Mouse (Mus musculus) forebrain, embryonic 12.5 days (tissue): ENCODE measurements around the gene Tex12. TPM values are rescaled to one million over a fixed set of nuclear protein-coding genes. Genes with fewer than 3 reads are reported as not detected.

Experiments used
- ATAC-seq: fragments of 200-750 bp; cut with Nextera tagmentation; 2 replicates; pipeline ENCODE4 v1.8.0; 2017; ENCODE audit warnings: moderate TSS enrichment; ENCODE audit not compliant: low FRiP score
- H3K27ac ChIP-seq: fragments of 300-500 bp; sonication (generic); 2 replicates; pipeline ENCODE4 v1.5.1; 2016; ENCODE audit warnings: mild to moderate bottlenecking
- H3K27me3 ChIP-seq: fragments of 300-500 bp; sonication (generic); 2 replicates; pipeline ENCODE4 v1.6.1; 2016; ENCODE audit warnings: mild to moderate bottlenecking
- H3K36me3 ChIP-seq: fragments of 300-500 bp; sonication (generic); replicated peaks from 2 replicates; pipeline ENCODE4 v1.6.1; 2016; ENCODE audit warnings: mild to moderate bottlenecking
- H3K4me1 ChIP-seq: fragments of 300-500 bp; sonication (generic); 2 replicates; pipeline ENCODE4 v1.6.1; 2016
- H3K4me2 ChIP-seq: fragments of 300-500 bp; sonication (generic); 2 replicates; pipeline ENCODE4 v1.6.1; 2016; ENCODE audit warnings: mild to moderate bottlenecking, moderate library complexity
- H3K4me3 ChIP-seq: fragments of 300-500 bp; sonication (generic); replicated peaks from 2 replicates; pipeline ENCODE4 v1.5.1; 2016; ENCODE audit warnings: mild to moderate bottlenecking
- H3K9ac ChIP-seq: fragments of 300-500 bp; sonication (generic); 2 replicates; pipeline ENCODE4 v1.6.1; 2016; ENCODE audit warnings: mild to moderate bottlenecking
- H3K9me3 ChIP-seq: fragments of 300-500 bp; sonication (generic); 2 replicates; pipeline ENCODE4 v1.6.1; 2016
- WGBS: fragments of 180-500 bp; shearing (Covaris S2); methylation state at CpG from one replicate; pipeline ENCODE4 v1.1.7; 2016; 5-methylcytosine and 5-hydroxymethylcytosine counted together
- polyA plus RNA-seq: library from polyadenylated mRNA; unstranded; fragments of >200 nt; fragmentation: Nextera tagmentation; extraction: Ambion mirVana; gene quantifications from 2 replicates; pipeline ENCODE4 v1.2.1, GENCODE M21; 2016

Gene Tex12
- polyA plus RNA-seq, 1 experiment from 2014 or later = 0.32 TPM

DNA sequence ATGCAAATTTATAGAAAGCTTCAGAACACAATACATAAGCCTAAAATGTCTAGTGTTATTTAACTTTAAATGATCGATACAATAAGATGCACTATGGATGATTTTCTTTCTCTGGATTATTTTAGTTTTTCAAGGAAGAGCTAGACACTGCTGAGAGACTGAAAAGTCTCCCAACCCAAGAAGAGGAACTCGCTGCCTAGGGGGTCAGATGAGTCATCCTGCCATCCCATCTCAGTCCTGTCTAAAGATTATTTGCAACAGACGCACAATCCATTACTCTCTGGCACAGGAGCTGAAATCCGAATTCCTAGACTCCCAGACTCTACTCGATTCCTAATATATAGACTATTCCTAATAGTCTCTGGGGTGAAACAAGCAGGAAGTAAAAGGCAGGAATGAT lies 8.9 kb downstream of the Tex12 start:
- ATAC-seq = no peak
- no peaks in the 10 kb centered on the region for H3K9me3 ChIP-seq
- no peak overlapping the region for H3K9ac ChIP-seq
- no peak overlapping the region for H3K4me3 ChIP-seq
- H3K4me1 ChIP-seq = peaks cover 16% of the 10 kb centered on the region
- WGBS = 85% methylated on average over 5 of the region's 5 CpGs
- H3K27me3 ChIP-seq = no peaks in the 10 kb centered on the region
- H3K27ac ChIP-seq = no peak overlapping the region
- no peak overlapping the region for H3K4me2 ChIP-seq
- no peaks in the 10 kb centered on the region for H3K36me3 ChIP-seq

GRCm38 (mm10) chr9:50548936-50549335 lies 12.2 kb downstream of the Tex12 start:
- no peak overlapping the region for H3K27ac ChIP-seq
- no peak overlapping the region for H3K9ac ChIP-seq
- H3K36me3 ChIP-seq = no peaks in the 10 kb centered on the region
- H3K27me3 ChIP-seq = no peaks in the 10 kb centered on the region
- 86% methylated on average over 4 of the region's 4 CpGs for WGBS
- H3K4me2 ChIP-seq = no peak overlapping the region
- no peak overlapping the region for H3K4me3 ChIP-seq
- peaks cover 4% of the 10 kb centered on the region for H3K4me1 ChIP-seq
- H3K9me3 ChIP-seq = no peaks in the 10 kb centered on the region
- ATAC-seq = no peak

DNA sequence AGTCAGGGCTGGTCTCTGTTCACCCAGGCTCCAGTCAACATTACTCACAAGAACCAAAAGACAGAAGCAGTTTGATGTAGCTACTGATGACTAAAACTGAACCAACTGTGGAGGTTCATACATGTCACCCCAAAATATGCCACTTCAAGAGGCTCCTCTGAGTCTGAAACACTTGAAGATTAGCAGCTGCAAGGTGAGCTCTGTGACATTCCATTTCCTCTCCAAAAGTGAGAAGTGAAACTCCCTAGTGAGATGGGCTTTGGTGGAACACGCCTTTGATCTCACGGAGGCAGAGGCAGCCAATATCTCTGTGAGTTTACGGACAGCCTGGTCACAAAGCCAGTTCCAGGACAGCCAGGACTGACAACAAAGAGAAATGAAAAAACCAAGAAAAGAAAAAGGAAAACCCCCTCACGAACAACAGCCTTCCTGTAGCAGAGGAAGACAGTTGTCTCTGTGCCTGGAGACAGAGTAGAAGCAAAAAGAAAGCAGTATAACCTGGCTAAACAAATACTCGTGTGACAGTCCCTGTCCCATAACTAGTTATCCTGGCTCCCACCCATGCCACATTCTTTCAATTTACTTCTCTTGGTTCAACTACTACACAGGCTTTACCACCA lies 13.2 kb downstream of the Tex12 start:
- H3K9ac ChIP-seq = no peak overlapping the region
- H3K4me2 ChIP-seq = no peak overlapping the region
- H3K27me3 ChIP-seq = no peaks in the 10 kb centered on the region
- H3K4me3 ChIP-seq = no peak overlapping the region
- WGBS = 65% methylated on average over 5 of the region's 5 CpGs
- H3K36me3 ChIP-seq = no peaks in the 10 kb centered on the region
- no peaks in the 10 kb centered on the region for H3K4me1 ChIP-seq
- H3K9me3 ChIP-seq = no peaks in the 10 kb centered on the region
- no peak for ATAC-seq
- no peak overlapping the region for H3K27ac ChIP-seq

- Histone ChIP-seq H3K9ac (no peak overlapping the region), H3K27me3 (no peaks in the 10 kb centered on the region), H3K36me3 (no peaks in the 10 kb centered on the region), H3K4me3 (no peak overlapping the region), H3K4me2 (no peak overlapping the region), H3K9me3 (no peaks in the 10 kb centered on the region), H3K27ac (no peak overlapping the region), H3K4me1 (peaks cover 3% of the 10 kb centered on the region; the same call in 1 of the 2 replicates)
- 73% methylated on average over 9 of the region's 9 CpGs for WGBS
- no peak for ATAC-seq
Measured at GRCm38 (mm10) chr9:50542401-50542800, 18.7 kb downstream of the Tex12 start.

DNA sequence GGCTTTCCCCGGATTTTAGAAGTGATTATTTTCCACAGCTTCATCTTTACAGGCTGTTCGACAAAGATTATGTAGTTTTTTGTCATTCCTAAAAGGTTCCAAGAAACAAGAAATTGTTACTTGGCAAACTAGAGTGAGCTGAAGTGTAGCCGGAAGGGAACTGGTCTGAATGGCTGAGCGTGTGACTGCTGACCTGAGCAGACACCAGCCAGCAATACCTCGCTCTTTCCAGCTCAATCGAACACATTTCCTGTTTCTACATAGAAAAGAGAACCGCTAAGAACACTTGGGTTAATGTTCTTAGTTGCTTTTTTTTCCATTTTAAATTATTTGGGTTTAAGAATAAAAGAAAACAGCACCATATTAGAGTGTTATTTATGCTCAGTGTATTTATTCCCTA lies 21.0 kb downstream of the Tex12 start:
- Histone ChIP-seq H3K27ac (0 out of 2 replicates have a peak overlapping the region, but pooled peaks have one; percentile 27), H3K36me3 (no peaks in the 10 kb centered on the region), H3K9me3 (no peaks in the 10 kb centered on the region), H3K9ac (no peak overlapping the region), H3K4me1 (peaks cover 3% of the 10 kb centered on the region; the same call in 1 of the 2 replicates), H3K4me2 (peak overlapping the region; percentile 42), H3K4me3 (no peak overlapping the region), H3K27me3 (no peaks in the 10 kb centered on the region)
- 61% methylated on average over 7 of the region's 7 CpGs for WGBS
- no peak for ATAC-seq

DNA sequence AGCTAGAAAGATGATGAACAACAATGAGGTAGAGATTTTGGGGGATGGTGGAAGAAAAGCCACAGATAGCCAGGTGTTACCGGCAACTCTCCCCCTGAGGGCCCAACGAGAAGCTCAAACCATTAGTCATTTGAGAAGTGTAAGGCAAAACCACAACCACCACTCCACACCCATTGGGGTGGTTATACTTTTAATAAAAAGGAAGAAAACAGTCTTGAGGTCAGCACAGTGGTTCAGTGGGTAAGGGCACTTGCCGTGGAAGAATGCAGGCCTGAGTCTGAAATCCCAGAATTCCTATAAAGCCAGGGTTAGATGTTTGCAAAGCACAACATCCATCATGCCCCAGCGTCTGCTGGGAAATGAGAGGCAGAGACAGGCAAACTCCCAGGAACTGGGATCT lies 23.8 kb downstream of the Tex12 start:
- no peak overlapping the region for H3K27ac ChIP-seq
- no peak for ATAC-seq
- WGBS = 84% methylated on average over 4 of the region's 4 CpGs
- no peaks in the 10 kb centered on the region for H3K27me3 ChIP-seq
- no peak overlapping the region for H3K4me2 ChIP-seq
- no peaks in the 10 kb centered on the region for H3K9me3 ChIP-seq
- no peaks in the 10 kb centered on the region for H3K36me3 ChIP-seq
- no peak overlapping the region for H3K4me3 ChIP-seq
- H3K4me1 ChIP-seq = peaks cover 3% of the 10 kb centered on the region; the same call in 1 of the 2 replicates
- no peak overlapping the region for H3K9ac ChIP-seq

DNA sequence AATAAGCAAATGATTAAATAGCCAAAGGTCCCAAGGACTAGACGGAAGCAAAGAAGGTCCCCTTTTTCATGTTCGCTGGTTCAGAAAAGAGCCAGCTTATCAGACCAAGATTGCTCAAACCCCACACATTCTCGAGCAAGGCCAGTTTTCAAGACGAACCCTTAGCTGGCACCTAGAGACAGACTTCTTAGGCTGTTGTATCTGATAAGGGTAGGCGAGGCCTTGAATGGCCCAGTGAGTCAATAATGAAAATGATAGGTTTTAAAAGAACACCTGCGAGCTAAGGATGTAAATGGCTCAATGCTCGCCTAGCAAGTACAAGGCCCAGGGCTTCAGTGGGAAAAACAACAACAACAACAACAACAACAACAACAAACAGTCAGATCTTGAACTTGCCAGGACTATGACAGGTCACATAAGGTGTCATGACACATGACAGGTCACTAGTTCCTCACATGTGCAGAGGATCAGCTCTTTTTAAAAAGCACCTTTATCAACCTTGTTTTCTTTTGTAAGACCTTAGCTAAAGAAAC lies 24.5 kb downstream of the Tex12 start:
- no peaks in the 10 kb centered on the region for H3K9me3 ChIP-seq
- no peaks in the 10 kb centered on the region for H3K36me3 ChIP-seq
- no peak overlapping the region for H3K4me3 ChIP-seq
- H3K27ac ChIP-seq = no peak overlapping the region
- no peak for ATAC-seq
- H3K4me1 ChIP-seq = peaks cover 3% of the 10 kb centered on the region; the same call in 1 of the 2 replicates
- no peak overlapping the region for H3K9ac ChIP-seq
- no peaks in the 10 kb centered on the region for H3K27me3 ChIP-seq
- H3K4me2 ChIP-seq = no peak overlapping the region
- 84% methylated on average over 7 of the region's 7 CpGs for WGBS

DNA sequence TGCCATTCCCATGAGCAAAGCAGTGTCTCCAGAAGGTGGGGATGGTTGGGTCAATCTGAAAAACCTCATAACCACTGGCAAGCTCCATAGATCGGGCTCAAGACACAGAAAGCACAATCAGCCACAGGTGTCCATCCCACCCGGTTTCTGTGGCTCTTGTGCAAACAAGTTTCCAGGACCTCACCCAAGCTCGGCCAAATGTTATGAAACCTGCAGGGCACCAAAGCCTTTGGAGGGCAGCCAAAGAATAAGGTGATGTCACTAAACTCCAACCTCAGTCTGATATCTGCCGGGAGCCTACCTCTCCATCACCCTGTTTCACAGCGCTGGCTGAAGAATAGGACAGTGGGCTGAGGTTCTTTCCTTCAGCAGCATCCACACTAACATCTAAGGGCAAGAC lies 25.2 kb downstream of the Tex12 start:
- H3K27ac ChIP-seq = no peak overlapping the region
- peaks cover 3% of the 10 kb centered on the region; the same call in 1 of the 2 replicates for H3K4me1 ChIP-seq
- H3K9me3 ChIP-seq = no peaks in the 10 kb centered on the region
- no peak overlapping the region for H3K4me3 ChIP-seq
- WGBS = 86% methylated on average over 5 of the region's 5 CpGs
- H3K9ac ChIP-seq = no peak overlapping the region
- no peaks in the 10 kb centered on the region for H3K27me3 ChIP-seq
- H3K36me3 ChIP-seq = no peaks in the 10 kb centered on the region
- no peak overlapping the region for H3K4me2 ChIP-seq
- ATAC-seq = no peak

- Histone ChIP-seq H3K36me3 (no peaks in the 10 kb centered on the region), H3K9ac (no peak overlapping the region), H3K27ac (no peak overlapping the region), H3K4me3 (no peak overlapping the region), H3K4me2 (no peak overlapping the region), H3K27me3 (no peaks in the 10 kb centered on the region), H3K4me1 (no peaks in the 10 kb centered on the region), H3K9me3 (no peaks in the 10 kb centered on the region)
- no peak for ATAC-seq
- WGBS = 84% methylated on average over 3 of the region's 3 CpGs
Measured at GRCm38 (mm10) chr9:50533791-50534190, 27.3 kb downstream of the Tex12 start.

GRCm38 (mm10) chr9:50533328-50533727 lies 27.8 kb downstream of the Tex12 start:
- Histone ChIP-seq H3K27ac (no peak overlapping the region), H3K27me3 (no peaks in the 10 kb centered on the region), H3K9ac (no peak overlapping the region), H3K9me3 (no peaks in the 10 kb centered on the region), H3K4me1 (no peaks in the 10 kb centered on the region), H3K4me3 (no peak overlapping the region), H3K4me2 (no peak overlapping the region), H3K36me3 (no peaks in the 10 kb centered on the region)
- ATAC-seq = no peak
- 87% methylated on average over 11 of the region's 11 CpGs for WGBS

GRCm38 (mm10) chr9:50530890-50531289 lies 30.2 kb downstream of the Tex12 start:
- WGBS = 40% methylated on average over 2 of the region's 2 CpGs
- no peaks in the 10 kb centered on the region for H3K9me3 ChIP-seq
- H3K27ac ChIP-seq = no peak overlapping the region
- ATAC-seq = no peak
- H3K36me3 ChIP-seq = no peaks in the 10 kb centered on the region
- H3K4me1 ChIP-seq = peaks cover 8% of the 10 kb centered on the region
- H3K9ac ChIP-seq = no peak overlapping the region
- H3K4me3 ChIP-seq = no peak overlapping the region
- H3K27me3 ChIP-seq = no peaks in the 10 kb centered on the region
- H3K4me2 ChIP-seq = no peak overlapping the region

DNA sequence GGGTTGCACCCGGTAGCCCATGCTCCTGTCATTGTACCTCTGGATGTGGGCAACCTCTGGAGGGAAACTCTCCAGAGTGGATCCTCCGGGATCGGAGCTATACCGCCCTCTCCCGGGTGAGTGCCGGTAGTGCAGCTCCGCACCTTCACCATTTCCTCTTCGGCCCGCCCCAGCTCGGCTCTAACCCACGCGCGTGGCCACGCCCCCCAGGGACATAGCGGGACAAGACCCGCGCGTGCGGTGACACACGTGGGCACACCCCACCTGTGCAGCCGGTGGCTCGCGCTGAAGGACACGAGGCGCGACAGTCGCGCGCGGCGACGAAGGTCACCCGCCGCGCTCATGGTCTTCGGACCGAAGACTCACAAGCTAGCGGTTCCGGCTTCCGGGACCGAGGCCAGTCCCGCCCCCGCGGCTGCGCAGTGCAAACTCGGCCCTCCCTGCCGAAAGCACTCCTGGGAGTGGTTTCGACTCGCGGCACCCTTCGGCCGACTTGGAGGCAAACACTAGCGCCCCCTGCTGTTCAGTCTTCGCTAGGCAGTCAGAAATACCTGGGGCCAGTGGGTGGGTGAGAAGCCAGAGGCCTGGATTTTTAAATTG lies 32.7 kb downstream of the Tex12 start, which contains the start of gene Pts:
Gene Pts, minus strand, starts transcription at position 432 of the 600 bp plus-strand sequence.
- Histone ChIP-seq H3K4me1 (peaks cover 8% of the 10 kb centered on the region), H3K27me3 (no peaks in the 10 kb centered on the region), H3K9ac (peak within 1 kb of the TSS; percentile 61), H3K36me3 (peaks cover 4% of the 10 kb centered on the region; the same call in 1 of the 2 replicates), H3K27ac (peak within 1 kb of the TSS; percentile 65; the same call in 1 of the 2 replicates), H3K9me3 (no peaks in the 10 kb centered on the region), H3K4me3 (peak within 1 kb of the TSS; percentile 77), H3K4me2 (peak within 1 kb of the TSS; percentile 64)
- peak; percentile 99 for ATAC-seq
- WGBS = under 1% methylated on average over 54 of the region's 54 CpGs
